Mouse (Mus musculus) ES-Bruce4 (cell line): ENCODE measurements around the gene Cep128. TPM values are rescaled to one million over a fixed set of nuclear protein-coding genes. Genes with fewer than 3 reads are reported as not detected.

Experiments
- H3K27ac ChIP-seq: 2 replicates; pipeline ENCODE4 v1.5.1; 2012; ENCODE audit warnings: low read length, inconsistent platforms; ENCODE audit not compliant: insufficient read depth
- H3K27me3 ChIP-seq: 2 replicates; pipeline ENCODE4 v1.6.1; 2012; ENCODE audit warnings: mild to moderate bottlenecking, low read length, inconsistent platforms; ENCODE audit not compliant: control insufficient read depth, poor library complexity, insufficient read depth, severe bottlenecking
- H3K36me3 ChIP-seq: 2 replicates; pipeline ENCODE4 v1.6.1; 2012; ENCODE audit warnings: inconsistent platforms, mild to moderate bottlenecking, low read length, moderate library complexity; ENCODE audit not compliant: control insufficient read depth, poor library complexity, insufficient read depth, severe bottlenecking
- H3K4me1 ChIP-seq: one replicate; pipeline ENCODE4 v1.8.1; 2011; ENCODE audit warnings: low read length; ENCODE audit not compliant: control insufficient read depth, insufficient read depth
- H3K4me3 ChIP-seq: 2 replicates; pipeline ENCODE4 v1.5.1; 2011; ENCODE audit warnings: low read depth, mild to moderate bottlenecking, low read length
- H3K9ac ChIP-seq: 2 replicates; pipeline ENCODE4 v1.6.1; 2012; ENCODE audit warnings: low read depth, mild to moderate bottlenecking, inconsistent platforms; ENCODE audit not compliant: poor library complexity, severe bottlenecking
- H3K9me3 ChIP-seq: replicated peaks from 2 replicates; pipeline ENCODE4 v1.6.1; 2012; ENCODE audit warnings: mild to moderate bottlenecking, low read length, inconsistent platforms; ENCODE audit not compliant: control insufficient read depth, poor library complexity, insufficient read depth, severe bottlenecking
- CTCF ChIP-seq: IDR thresholded peaks from one replicate; pipeline ENCODE4 v1.8.1; 2011; ENCODE audit warnings: low read depth, low read length
- EP300 ChIP-seq: IDR thresholded peaks from 2 replicates; pipeline ENCODE4 v1.6.1; 2011; ENCODE audit warnings: low read depth, low read length; ENCODE audit not compliant: insufficient read depth
- POLR2A ChIP-seq: IDR thresholded peaks from one replicate; pipeline ENCODE4 v1.8.1; 2011; ENCODE audit warnings: low read length; ENCODE audit not compliant: insufficient read depth
- polyA plus RNA-seq: library from polyadenylated mRNA; stranded (reverse); fragments of >200 nt; gene quantifications from 2 replicates; pipeline ENCODE4 v1.2.4, GENCODE M21; 2011; ENCODE audit warnings: low read depth; ENCODE audit not compliant: missing spikeins, insufficient read depth, insufficient read length

Cep128 gene
- polyA plus RNA-seq, 1 experiment: 18.3 TPM

- H3K4me3 ChIP-seq: no peak overlapping the region
- TF ChIP-seq POLR2A (no peak), CTCF (no peak), EP300 (no peak)
- no peaks in the 10 kb centered on the region for H3K36me3 ChIP-seq
- no peaks in the 10 kb centered on the region for H3K4me1 ChIP-seq
- no peaks in the 10 kb centered on the region for H3K9me3 ChIP-seq
- no peaks in the 10 kb centered on the region for H3K27me3 ChIP-seq
- H3K9ac ChIP-seq: no peak overlapping the region
- H3K27ac ChIP-seq: no peak overlapping the region
Measured at GRCm38 (mm10) chr12:91265462-91265861, 118.7 kb downstream of the Cep128 start.

GRCm38 (mm10) chr12:91264828-91265355, 119.3 kb downstream of the Cep128 start:
- Histone ChIP-seq H3K9me3 (no peaks in the 10 kb centered on the region), H3K9ac (no peak overlapping the region), H3K4me3 (no peak overlapping the region), H3K27ac (no peak overlapping the region), H3K36me3 (no peaks in the 10 kb centered on the region), H3K27me3 (no peaks in the 10 kb centered on the region), H3K4me1 (no peaks in the 10 kb centered on the region)
- TF ChIP-seq EP300: no peak
- no peak for TF ChIP-seq CTCF
- no peak for TF ChIP-seq POLR2A

- H3K27me3 ChIP-seq: no peaks in the 10 kb centered on the region
- no peaks in the 10 kb centered on the region for H3K36me3 ChIP-seq
- H3K4me3 ChIP-seq: no peak overlapping the region
- TF ChIP-seq CTCF (no peak), EP300 (no peak)
- H3K4me1 ChIP-seq: no peaks in the 10 kb centered on the region
- no peak overlapping the region for H3K27ac ChIP-seq
- no peaks in the 10 kb centered on the region for H3K9me3 ChIP-seq
- H3K9ac ChIP-seq: no peak overlapping the region
Measured at GRCm38 (mm10) chr12:91263705-91264104, 120.5 kb downstream of the Cep128 start.

GRCm38 (mm10) chr12:91262801-91263200, 121.4 kb downstream of the Cep128 start:
- no peaks in the 10 kb centered on the region for H3K27me3 ChIP-seq
- no peak overlapping the region for H3K4me3 ChIP-seq
- H3K9ac ChIP-seq: no peak overlapping the region
- H3K9me3 ChIP-seq: no peaks in the 10 kb centered on the region
- no peak for TF ChIP-seq EP300
- no peaks in the 10 kb centered on the region for H3K36me3 ChIP-seq
- H3K4me1 ChIP-seq: no peaks in the 10 kb centered on the region
- no peak overlapping the region for H3K27ac ChIP-seq

GRCm38 (mm10) chr12:91256334-91256733, 127.9 kb downstream of the Cep128 start:
- Histone ChIP-seq H3K36me3 (no peaks in the 10 kb centered on the region), H3K27ac (no peak overlapping the region), H3K27me3 (no peaks in the 10 kb centered on the region), H3K4me3 (no peak overlapping the region), H3K9ac (no peak overlapping the region), H3K9me3 (no peaks in the 10 kb centered on the region), H3K4me1 (no peaks in the 10 kb centered on the region)
- no peak for TF ChIP-seq POLR2A
- no peak for TF ChIP-seq EP300
- no peak for TF ChIP-seq CTCF

- Histone ChIP-seq H3K9me3 (no peaks in the 10 kb centered on the region), H3K9ac (no peak overlapping the region), H3K36me3 (no peaks in the 10 kb centered on the region), H3K27me3 (no peaks in the 10 kb centered on the region), H3K4me1 (no peaks in the 10 kb centered on the region), H3K27ac (no peak overlapping the region), H3K4me3 (no peak overlapping the region)
- TF ChIP-seq POLR2A: no peak
- TF ChIP-seq EP300: no peak
- TF ChIP-seq CTCF: no peak
Measured at GRCm38 (mm10) chr12:91254831-91255230, 129.4 kb downstream of the Cep128 start.
